Mouse (Mus musculus) bone marrow macrophage, adult 2 months (primary cell): ENCODE measurements around the gene Ube2i. TPM values are rescaled to one million over a fixed set of nuclear protein-coding genes. Genes with fewer than 3 reads are reported as not detected.

Experiments
- H3K27ac ChIP-seq: 2 replicates; pipeline ENCODE4 v1.5.1; 2012; ENCODE audit warnings: low read depth, low read length; ENCODE audit not compliant: insufficient read depth
- H3K4me1 ChIP-seq: 2 replicates; pipeline ENCODE4 v1.6.1; 2012; ENCODE audit warnings: low read length; ENCODE audit not compliant: control insufficient read depth, insufficient read depth
- H3K4me3 ChIP-seq: 2 replicates; pipeline ENCODE4 v1.5.1; 2012; ENCODE audit warnings: mild to moderate bottlenecking, low read length, moderate library complexity; ENCODE audit not compliant: insufficient read depth
- CTCF ChIP-seq: IDR thresholded peaks from 2 replicates; pipeline ENCODE4 v1.5.1; 2012; ENCODE audit warnings: low read depth, mild to moderate bottlenecking, low read length, moderate library complexity
- POLR2A ChIP-seq: IDR thresholded peaks from 2 replicates; pipeline ENCODE4 v1.6.1; 2012; ENCODE audit warnings: mild to moderate bottlenecking, low read depth, low read length, borderline replicate concordance
- polyA plus RNA-seq: library from polyadenylated mRNA; stranded (reverse); fragments of >200 nt; gene quantifications from 2 replicates; pipeline ENCODE4 v1.2.4, GENCODE M21; 2012; ENCODE audit not compliant: missing spikeins, insufficient read depth, insufficient read length

Gene Ube2i
- polyA plus RNA-seq, 1 experiment: 221 TPM

DNA sequence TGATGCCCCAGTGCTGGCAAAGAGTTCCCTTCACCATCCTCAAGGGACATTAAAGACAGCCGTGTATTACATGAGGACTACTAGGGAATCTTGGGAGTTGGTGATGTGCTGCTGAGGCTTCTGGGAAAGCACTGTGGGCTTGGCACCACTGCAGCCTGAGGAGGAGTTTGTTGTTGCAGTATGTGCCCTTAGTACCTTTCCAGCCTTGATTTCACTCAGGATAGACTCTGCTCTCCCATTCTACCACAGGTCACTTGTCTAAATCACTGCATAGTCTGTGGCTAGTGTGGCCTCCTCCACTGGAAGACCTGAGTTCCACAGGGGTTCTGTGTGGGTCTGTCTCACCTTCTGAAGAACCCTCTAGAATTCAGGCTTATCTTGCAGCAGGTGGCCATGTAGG is 53.7 kb downstream of the Ube2i start:
- no peak overlapping the region for H3K4me3 ChIP-seq
- TF ChIP-seq CTCF (no peak), POLR2A (no peak)
- no peak overlapping the region for H3K27ac ChIP-seq
- H3K4me1 ChIP-seq: peaks cover 20% of the 10 kb centered on the region

DNA sequence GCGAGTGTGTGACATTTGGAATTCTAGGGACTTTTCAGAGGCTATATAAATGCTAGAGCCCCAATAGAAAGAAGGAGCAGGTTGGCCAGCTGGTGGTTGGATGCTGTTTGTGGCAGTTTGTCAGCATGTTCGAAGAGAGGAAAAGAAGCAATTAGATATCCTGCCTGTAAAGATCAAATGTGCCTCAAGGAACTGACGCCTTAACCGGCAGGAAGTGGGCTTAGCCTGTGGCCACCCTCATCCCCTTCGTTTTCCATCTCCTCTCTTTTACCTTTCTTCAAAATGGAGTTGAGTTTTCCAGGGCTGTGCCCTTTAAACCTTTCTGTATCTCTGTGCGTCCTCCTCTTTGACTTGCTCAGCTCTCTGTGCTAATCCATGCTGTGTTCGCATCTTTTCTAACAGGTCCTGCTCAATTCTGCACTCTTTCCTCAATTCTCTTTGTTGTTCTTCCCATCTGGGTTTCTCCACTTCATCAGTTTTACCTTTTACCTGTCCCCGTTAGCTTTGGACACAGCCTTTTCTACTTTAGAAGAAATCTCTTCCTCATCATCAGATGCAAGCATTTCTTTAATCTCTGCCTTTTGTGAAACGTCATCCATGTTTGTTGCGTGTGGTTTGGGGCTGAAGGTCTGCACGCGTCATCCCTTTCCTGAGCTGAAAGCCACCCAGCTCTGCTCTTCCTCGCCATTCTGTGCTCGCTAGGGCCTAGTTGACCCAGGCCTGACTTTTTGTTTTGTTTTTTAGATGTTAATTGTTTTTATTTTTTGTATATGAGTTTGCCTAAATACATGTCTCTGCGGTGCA is 54.7 kb downstream of the Ube2i start:
- Histone ChIP-seq H3K27ac (no peak overlapping the region), H3K4me3 (no peak overlapping the region), H3K4me1 (peaks cover 20% of the 10 kb centered on the region)
- no peak for TF ChIP-seq POLR2A
- TF ChIP-seq CTCF: no peak

- no peak overlapping the region for H3K27ac ChIP-seq
- peaks cover 14% of the 10 kb centered on the region for H3K4me1 ChIP-seq
- TF ChIP-seq POLR2A (no peak), CTCF (no peak)
- no peak overlapping the region for H3K4me3 ChIP-seq
These were observed 55.5 kb downstream of the Ube2i start for GRCm38 (mm10) chr17:25218967-25219366.

DNA sequence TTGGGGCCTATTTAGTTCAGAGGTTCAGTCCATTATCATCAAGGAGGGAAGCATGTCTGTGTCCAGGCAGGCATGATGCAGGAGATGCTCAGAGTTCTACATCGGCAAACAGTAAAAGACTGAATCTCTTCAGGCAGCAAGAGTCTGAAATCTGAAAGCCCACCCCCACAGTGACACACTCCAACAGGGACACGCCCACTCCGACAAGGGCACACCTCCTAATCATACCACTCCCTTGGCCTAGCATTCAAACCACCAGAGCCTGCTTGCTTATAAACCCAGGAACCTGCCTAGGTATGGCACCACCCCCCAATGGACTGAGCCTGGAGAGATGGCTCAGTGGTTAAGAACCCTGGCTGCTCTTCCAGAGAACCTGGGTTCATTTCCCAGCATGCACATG is 59.0 kb downstream of the Ube2i start:
- no peaks in the 10 kb centered on the region for H3K4me1 ChIP-seq
- H3K4me3 ChIP-seq: no peak overlapping the region
- no peak for TF ChIP-seq CTCF
- TF ChIP-seq POLR2A: no peak

More for the DNA sequence above, 59.0 kb downstream of the Ube2i start:
- no peak overlapping the region for H3K27ac ChIP-seq

Other genes with a start within 250 kb of the Ube2i start
- gene Tmem204, start 191.0 kb downstream of the Ube2i start, polyA plus RNA-seq: 0.80 TPM in 1 of 2 replicates, not detected in the other
- 8.3 and 9.5 TPM in 2 replicates for gene Telo2, start 158.7 kb downstream of the Ube2i start, polyA plus RNA-seq
- not detected in 2 replicates for gene Ptx4, start 153.9 kb downstream of the Ube2i start, polyA plus RNA-seq
- gene Clcn7, start 141.2 kb downstream of the Ube2i start, polyA plus RNA-seq: 86.1 and 89.4 TPM in 2 replicates
- gene Ccdc154, start 112.2 kb downstream of the Ube2i start, polyA plus RNA-seq: 0.33 TPM in 1 of 2 replicates, not detected in the other
- not detected in 2 replicates for gene Gm38655, start 99.2 kb downstream of the Ube2i start, polyA plus RNA-seq
- gene BC003965, start 90.1 kb downstream of the Ube2i start, polyA plus RNA-seq: 9.0 and 10.8 TPM in 2 replicates
- 10.2 and 12.6 TPM in 2 replicates for gene Unkl, start 86.2 kb downstream of the Ube2i start, polyA plus RNA-seq
- 40.5 and 40.8 TPM in 2 replicates for gene Gnptg, start 34.5 kb downstream of the Ube2i start, polyA plus RNA-seq
- 19.6 and 19.7 TPM in 2 replicates for gene Tsr3, start 34.5 kb downstream of the Ube2i start, polyA plus RNA-seq
- gene Baiap3, start 18.3 kb downstream of the Ube2i start, polyA plus RNA-seq: not detected in 2 replicates
- gene Prss34, start 23.8 kb upstream of the Ube2i start, polyA plus RNA-seq: 1.2 TPM in 1 of 2 replicates, not detected in the other
- gene Prss28, start 34.0 kb upstream of the Ube2i start, polyA plus RNA-seq: not detected in 2 replicates
- gene Prss29, start 44.0 kb upstream of the Ube2i start, polyA plus RNA-seq: not detected in 2 replicates
- gene Tpsab1, start 70.9 kb upstream of the Ube2i start, polyA plus RNA-seq: not detected in 2 replicates
- not detected in 2 replicates for gene Tpsb2, start 91.7 kb upstream of the Ube2i start, polyA plus RNA-seq
- gene Tpsg1, start 94.7 kb upstream of the Ube2i start, polyA plus RNA-seq: not detected in 2 replicates
- not detected in 2 replicates for gene Cacna1h, start 159.2 kb upstream of the Ube2i start, polyA plus RNA-seq
- not detected in 2 replicates for gene Tekt4, start 180.0 kb upstream of the Ube2i start, polyA plus RNA-seq
- gene Sstr5, start 222.7 kb upstream of the Ube2i start, polyA plus RNA-seq: not detected in 2 replicates